Comparison of ENCODE assay signal across 8 mouse cellular contexts in the genomic region with DNA sequence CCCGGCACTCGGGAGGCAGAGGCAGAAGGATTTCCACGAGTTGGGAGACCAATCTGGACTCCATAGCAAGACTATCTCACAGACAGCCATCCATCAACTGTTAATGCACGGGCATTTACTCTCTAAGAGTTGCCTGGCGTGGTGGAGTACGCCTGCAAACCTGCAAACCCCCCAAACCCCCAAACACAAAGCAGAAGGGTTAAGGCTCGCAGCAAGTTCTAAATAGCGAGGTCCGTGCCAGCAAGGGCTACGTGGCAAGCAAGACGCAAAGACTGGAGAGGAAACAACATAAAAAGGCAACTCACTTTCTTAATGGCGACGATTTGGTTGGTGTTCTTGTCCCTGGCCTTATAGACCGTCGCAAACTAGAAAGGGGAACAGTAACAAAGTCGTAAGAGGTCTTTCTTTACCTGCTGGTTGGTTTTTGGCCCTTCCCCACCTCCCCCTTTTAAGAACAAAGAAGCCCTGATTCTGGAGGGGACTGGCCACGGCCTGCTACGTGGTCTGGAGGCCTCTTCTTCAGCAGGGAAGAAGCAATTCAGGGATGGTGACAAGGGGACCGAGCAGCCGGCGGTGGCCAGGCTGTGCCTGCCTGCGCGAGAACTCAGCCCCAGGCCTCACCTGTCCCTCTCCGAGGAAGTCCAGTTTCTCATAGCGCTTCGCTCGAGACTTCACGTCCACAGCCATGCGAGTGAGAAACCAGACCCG. TPM values are rescaled to one million over a fixed set of nuclear protein-coding genes. Genes with fewer than 3 reads are reported as not detected.
A peak's percentile ranks its signal among the peaks of the same experiment; 100 is the strongest.
DNase-seq lines count a peak whose midpoint lies in the region; ATAC-seq and TF ChIP-seq lines count a peak whose summit lies in the region.

No protein-coding gene starts in this region.

- DNase-seq in kidney, adult 2 months, result peak; percentile 18
- DNase-seq in kidney, adult 11 months, result no peak
- DNase-seq in MN1 (ENCODE audit: low spot score), result peak; percentile 17
- DNase-seq in hindbrain, postnatal 0 days (ENCODE audit: low spot score), result no peak
- DNase-seq in lung, postnatal 14 days, result peak; percentile 6
- peak; percentile 52 for DNase-seq in testis, postnatal 10 days (ENCODE audit: low spot score)
- DNase-seq in adrenal gland, adult 18-20 months (ENCODE audit: low spot score in 2 of 2), result no peak

- H3K9me3 ChIP-seq in hindbrain, postnatal 0 days (ENCODE audit: low read length), result no peaks in the 10 kb centered on the region

- H3K4me3 ChIP-seq in kidney, adult 2 months (ENCODE audit: insufficient read depth, low read depth, low read length), result peak overlapping the region; percentile 96
- peak overlapping the region; percentile 94 for H3K4me3 ChIP-seq in hindbrain, postnatal 0 days (ENCODE audit: low read length)

- no peaks in the 10 kb centered on the region for H3K27me3 ChIP-seq in kidney, adult 2 months (replicated peaks; ENCODE audit: control insufficient read depth, insufficient read depth, low read length)
- no peaks in the 10 kb centered on the region for H3K27me3 ChIP-seq in hindbrain, postnatal 0 days (ENCODE audit: insufficient read depth, low read length)

- peaks cover 5% of the 10 kb centered on the region; the same call in 1 of the 2 replicates for H3K4me1 ChIP-seq in kidney, adult 2 months (ENCODE audit: control insufficient read depth, insufficient read depth, low read length)
- peaks cover 10% of the 10 kb centered on the region for H3K4me1 ChIP-seq in hindbrain, postnatal 0 days (ENCODE audit: insufficient read depth, low read length)

- peak; percentile 76 for ATAC-seq in erythroblast, adult 5-6 weeks (replicated peaks; ENCODE audit: low FRiP score, poor library complexity, severe bottlenecking)
- ATAC-seq in hindbrain, postnatal 0 days, result peak; percentile 89

- no peak for TF ChIP-seq CTCF in kidney, adult 2 months (conservative IDR thresholded peaks at IDR 0.05; ENCODE audit: insufficient read depth, insufficient read length, low read depth, low read length)
- TF ChIP-seq CTCF in hindbrain, postnatal 0 days (IDR thresholded peaks at IDR 0.05; ENCODE audit: low read depth), result no peak

- H3K4me2 ChIP-seq in hindbrain, postnatal 0 days (ENCODE audit: low read depth, low read length), result peak overlapping the region; percentile 91

- no peak for TF ChIP-seq POLR2A in kidney, adult 2 months (IDR thresholded peaks at IDR 0.05; ENCODE audit: low read depth, low read length)

- H3K9ac ChIP-seq in hindbrain, postnatal 0 days (replicated peaks; ENCODE audit: low read length), result peak overlapping the region; percentile 93

- peak overlapping the region; percentile 83 for H3K27ac ChIP-seq in kidney, adult 2 months (ENCODE audit: insufficient read depth, low read depth, low read length)
- H3K27ac ChIP-seq in hindbrain, postnatal 0 days, result peak overlapping the region; percentile 95

- H3K36me3 ChIP-seq in kidney, adult 2 months (ENCODE audit: control insufficient read depth, insufficient read depth, low read length), result no peaks in the 10 kb centered on the region; the same call in 1 of the 2 replicates
- peaks cover 4% of the 10 kb centered on the region; the same call in 1 of the 2 replicates for H3K36me3 ChIP-seq in hindbrain, postnatal 0 days (ENCODE audit: insufficient read depth, low read length)

- under 1% methylated on average over 30 of the region's 30 CpGs for WGBS in kidney, adult 2 months
- WGBS in hindbrain, postnatal 0 days, result 1% methylated on average over 30 of the region's 30 CpGs

RNA-seq across cellular contexts. Expression of a gene that starts 0.4 kb away (rescaled TPM):
- 13.4 and 15.4 TPM in 2 replicates for polyA plus RNA-seq in kidney, adult 2 months (2012; rRNA removed)
- total RNA-seq in erythroblast, adult 5-6 weeks (2015; ENCODE audit: low replicate concordance), result 5.0 and 16.1 TPM in 2 replicates
- total RNA-seq in erythroblast, adult 5-6 weeks (2017; ENCODE audit: low replicate concordance), result 12.5 and 13.5 TPM in 2 replicates
- 31.5 and 33.4 TPM in 2 replicates for total RNA-seq in hindbrain, postnatal 0 days (2014; rRNA removed)
- 37.7 and 38.8 TPM in 2 replicates for polyA plus RNA-seq in hindbrain, postnatal 0 days (2015; fragmentation: Nextera tagmentation; extraction: Ambion mirVana)
- total RNA-seq in adrenal gland, adult 18-20 months (2021), result 10 to 100 TPM; 33.7 to 36.7 TPM

RNA-seq across cellular contexts. Expression of a gene that starts 14.2 kb away (rescaled TPM):
- polyA plus RNA-seq in kidney, adult 2 months (2012; rRNA removed), result 105 and 131 TPM in 2 replicates
- total RNA-seq in erythroblast, adult 5-6 weeks (2015; ENCODE audit: low replicate concordance), result 13.0 and 19.8 TPM in 2 replicates
- total RNA-seq in erythroblast, adult 5-6 weeks (2017; ENCODE audit: low replicate concordance), result 13.2 and 22.6 TPM in 2 replicates
- 54.4 and 58.7 TPM in 2 replicates for total RNA-seq in hindbrain, postnatal 0 days (2014; rRNA removed)
- polyA plus RNA-seq in hindbrain, postnatal 0 days (2015; fragmentation: Nextera tagmentation; extraction: Ambion mirVana), result 180 and 198 TPM in 2 replicates
- 100 to 1,000 TPM; 111 to 155 TPM for total RNA-seq in adrenal gland, adult 18-20 months (2021)

RNA-seq across cellular contexts. Expression of a gene that starts 45.4 kb away (rescaled TPM):
- 0.19 and 0.23 TPM in 2 replicates for polyA plus RNA-seq in kidney, adult 2 months (2012; rRNA removed)
- 29.9 and 45.5 TPM in 2 replicates for total RNA-seq in erythroblast, adult 5-6 weeks (2015; ENCODE audit: low replicate concordance)
- total RNA-seq in erythroblast, adult 5-6 weeks (2017; ENCODE audit: low replicate concordance), result 19.2 and 24.7 TPM in 2 replicates
- 1.7 and 3.6 TPM in 2 replicates for total RNA-seq in hindbrain, postnatal 0 days (2014; rRNA removed)
- 8.4 and 9.5 TPM in 2 replicates for polyA plus RNA-seq in hindbrain, postnatal 0 days (2015; fragmentation: Nextera tagmentation; extraction: Ambion mirVana)
- total RNA-seq in adrenal gland, adult 18-20 months (2021), result under 1 TPM in 1 of 2 experiments, not detected in 1; 0.22 TPM

RNA-seq across cellular contexts. Expression of a gene that starts 56.1 kb away (rescaled TPM):
- polyA plus RNA-seq in kidney, adult 2 months (2012; rRNA removed), result 1.0 and 1.1 TPM in 2 replicates
- 64.0 and 69.2 TPM in 2 replicates for total RNA-seq in erythroblast, adult 5-6 weeks (2015; ENCODE audit: low replicate concordance)
- 97.6 and 133 TPM in 2 replicates for total RNA-seq in erythroblast, adult 5-6 weeks (2017; ENCODE audit: low replicate concordance)
- total RNA-seq in hindbrain, postnatal 0 days (2014; rRNA removed), result 23.1 and 34.4 TPM in 2 replicates
- 37.6 and 44.8 TPM in 2 replicates for polyA plus RNA-seq in hindbrain, postnatal 0 days (2015; fragmentation: Nextera tagmentation; extraction: Ambion mirVana)
- 1 to 10 TPM in 1 of 2 experiments, under 1 TPM in 1; 0.64 to 2.5 TPM for total RNA-seq in adrenal gland, adult 18-20 months (2021)

Comparison
In these comparisons a context has a peak if more than half of its experiments do, and no peak if none do; other contexts are left out.
1. DNase-seq: peak in kidney, adult 2 months (single experiment), MN1 (single experiment), lung, postnatal 14 days (single experiment) and testis, postnatal 10 days (single experiment); none in kidney, adult 11 months (single experiment), hindbrain, postnatal 0 days (single experiment) and adrenal gland, adult 18-20 months (0 of 2).